ENCODE assay signal across 9 mouse cellular contexts in genomic region chr1:75653671-75654076, GRCm38 (mm10).
DNase-seq lines count a peak whose midpoint lies in the region; ATAC-seq and TF ChIP-seq lines count a peak whose summit lies in the region.
"Had no signal": no experiment of that assay in that cellular context is flagged by ENCODE, and none has a peak within 500 bp of the region (broad histone marks: within the 10 kb centered on the region; RNA-seq: fewer than 3 reads in every experiment).

No protein-coding gene starts in this region.

- DNase-seq in CH12.LX (ENCODE audit: extremely low read depth) = peak; percentile 63
- DNase-seq in brain, embryonic 14.5 days (ENCODE audit: low read depth) = peak; percentile 93
- DNase-seq in fibroblast of lung, adult 2 months (ENCODE audit: low read depth) = peak; percentile 68
- peak; percentile 78 for DNase-seq in neural tube, embryonic 11.5 days (ENCODE audit: low spot score)
- peak; percentile 4 for DNase-seq in thymus, postnatal 14 days

- H3K27me3 ChIP-seq in CH12.LX (replicated peaks) = no peaks in the 10 kb centered on the region
- no peaks in the 10 kb centered on the region for H3K27me3 ChIP-seq in heart, embryonic 12.5 days (replicated peaks)
- H3K27me3 ChIP-seq in kidney, embryonic 16.5 days (ENCODE audit: insufficient read depth, low read length) = no peaks in the 10 kb centered on the region
- H3K27me3 ChIP-seq in limb, embryonic 15.5 days = no peaks in the 10 kb centered on the region
- H3K27me3 ChIP-seq in neural tube, embryonic 11.5 days (ENCODE audit: control insufficient read depth, insufficient read depth, low read length) = no peaks in the 10 kb centered on the region

- TF ChIP-seq EP300 in CH12.LX (IDR thresholded peaks at IDR 0.05; ENCODE audit: low read length) = no peak

- dilution Hi-C loops in CH12.LX (cut with MboI; ENCODE audit: extremely low pct_ligation_motif_present, extremely low pct_unique_long_range_greater_than_20kb, low sequenced_read_pairs) = no loop called here

- H3K36me3 ChIP-seq in CH12.LX (replicated peaks in 1 of 2; ENCODE audit: control insufficient read depth in 1 of 2, insufficient read depth in 1 of 2, low read length in 1 of 2) = no peaks in the 10 kb centered on the region
- no peaks in the 10 kb centered on the region for H3K36me3 ChIP-seq in heart, embryonic 12.5 days
- no peaks in the 10 kb centered on the region for H3K36me3 ChIP-seq in kidney, embryonic 16.5 days (ENCODE audit: insufficient read depth, low read length)
- H3K36me3 ChIP-seq in limb, embryonic 15.5 days = no peaks in the 10 kb centered on the region
- no peaks in the 10 kb centered on the region for H3K36me3 ChIP-seq in neural tube, embryonic 11.5 days (ENCODE audit: control insufficient read depth, insufficient read depth, low read length)

- in situ Hi-C loops in CH12.LX (cut with MboI; ENCODE audit: low pct_ligation_motif_present, low pct_unique_long_range_greater_than_20kb, low sequenced_read_pairs) = no loop called here

- peak; percentile 48 for TF ChIP-seq RAD21 in CH12.LX (IDR thresholded peaks at IDR 0.05; ENCODE audit: low read depth, low read length)

- 0 out of 2 replicates have a peak overlapping the region, but pooled peaks have one; percentile 12 for H3K9ac ChIP-seq in CH12.LX (ENCODE audit: insufficient read depth, low read depth)
- no peak overlapping the region for H3K9ac ChIP-seq in heart, embryonic 12.5 days
- H3K9ac ChIP-seq in kidney, embryonic 16.5 days (replicated peaks; ENCODE audit: low read length) = no peak overlapping the region
- H3K9ac ChIP-seq in limb, embryonic 15.5 days = no peak overlapping the region
- H3K9ac ChIP-seq in neural tube, embryonic 11.5 days (ENCODE audit: low read length) = no peak overlapping the region

- no peak overlapping the region for H3K27ac ChIP-seq in CH12.LX (ENCODE audit: insufficient read depth, low read depth)
- H3K27ac ChIP-seq in heart, embryonic 12.5 days (ENCODE audit: poor library complexity, severe bottlenecking) = no peak overlapping the region
- H3K27ac ChIP-seq in kidney, embryonic 16.5 days (ENCODE audit: low read length) = no peak overlapping the region
- no peak overlapping the region for H3K27ac ChIP-seq in limb, embryonic 15.5 days
- no peak overlapping the region for H3K27ac ChIP-seq in neural tube, embryonic 11.5 days (ENCODE audit: low read depth, low read length)

- peak overlapping the region in 1 of 3 experiments; percentile 32 for H3K4me3 ChIP-seq in CH12.LX (replicated peaks in 1 of 3; ENCODE audit: low read depth in 2 of 3, low read length in 2 of 3, poor library complexity in 1 of 3)
- peak overlapping the region; percentile 15; the same call in 1 of the 2 replicates for H3K4me3 ChIP-seq in heart, embryonic 12.5 days
- H3K4me3 ChIP-seq in kidney, embryonic 16.5 days (ENCODE audit: low read length) = no peak overlapping the region
- H3K4me3 ChIP-seq in limb, embryonic 15.5 days = 0 out of 2 replicates have a peak overlapping the region, but pooled peaks have one; percentile 10
- H3K4me3 ChIP-seq in neural tube, embryonic 11.5 days (ENCODE audit: low read depth, low read length) = no peak overlapping the region
- H3K4me3 ChIP-seq: erythroblast, embryonic 14.5 days had no signal

- no peak for TF ChIP-seq POLR2A in CH12.LX (IDR thresholded peaks at IDR 0.05; ENCODE audit: low read depth, low read length)
- no peak for TF ChIP-seq POLR2A in brain, embryonic 14.5 days (IDR thresholded peaks at IDR 0.05; ENCODE audit: borderline replicate concordance, extremely low read depth, insufficient read depth, insufficient read length, poor library complexity, severe bottlenecking)

- TF ChIP-seq CTCF in CH12.LX (conservative IDR thresholded peaks at IDR 0.05 in 1 of 2, IDR thresholded peaks at IDR 0.05 in 1 of 2; ENCODE audit: low read depth in 2 of 2, low read length in 2 of 2) = peak; percentile 64 to 81
- peak; percentile 94 for TF ChIP-seq CTCF in brain, embryonic 14.5 days (IDR thresholded peaks at IDR 0.05; ENCODE audit: borderline replicate concordance, extremely low read depth, insufficient read depth, insufficient read length)

- no peaks in the 10 kb centered on the region for H3K79me2 ChIP-seq in CH12.LX (replicated peaks; ENCODE audit: control insufficient read depth, extremely low read depth, insufficient read depth, poor library complexity, severe bottlenecking)

- peaks cover 0 to 14% of the 10 kb centered on the region in 2 experiments; a peak in 2 of 4 replicates for H3K4me1 ChIP-seq in CH12.LX (ENCODE audit: control insufficient read depth in 1 of 2, insufficient read depth in 2 of 2)
- H3K4me1 ChIP-seq in heart, embryonic 12.5 days (replicated peaks) = no peaks in the 10 kb centered on the region
- H3K4me1 ChIP-seq in kidney, embryonic 16.5 days (ENCODE audit: insufficient read depth, low read length) = no peaks in the 10 kb centered on the region
- H3K4me1 ChIP-seq in limb, embryonic 15.5 days = peaks cover 20% of the 10 kb centered on the region
- no peaks in the 10 kb centered on the region for H3K4me1 ChIP-seq in neural tube, embryonic 11.5 days (ENCODE audit: control insufficient read depth, insufficient read depth, low read length)

- ATAC-seq in heart, embryonic 12.5 days (ENCODE audit: insufficient number of reproducible peaks, low FRiP score) = no peak
- ATAC-seq in kidney, embryonic 16.5 days (ENCODE audit: low FRiP score, low TSS enrichment) = no peak
- no peak for ATAC-seq in limb, embryonic 15.5 days (ENCODE audit: insufficient number of reproducible peaks, low FRiP score, low TSS enrichment, low read depth)
- ATAC-seq in neural tube, embryonic 11.5 days (ENCODE audit: insufficient read depth, low FRiP score, low TSS enrichment) = peak; percentile 68; the same call in 1 of the 2 replicates

- peak overlapping the region; percentile 19; the same call in 1 of the 2 replicates for H3K4me2 ChIP-seq in CH12.LX (ENCODE audit: insufficient read depth, low read depth, poor library complexity, severe bottlenecking)
- peak overlapping the region; percentile 56 for H3K4me2 ChIP-seq in heart, embryonic 12.5 days
- peak overlapping the region; percentile 35 for H3K4me2 ChIP-seq in kidney, embryonic 16.5 days (replicated peaks; ENCODE audit: low read depth, low read length)
- H3K4me2 ChIP-seq in limb, embryonic 15.5 days = peak overlapping the region; percentile 37
- peak overlapping the region; percentile 28; the same call in 1 of the 2 replicates for H3K4me2 ChIP-seq in neural tube, embryonic 11.5 days (ENCODE audit: low read depth)

- 3% methylated on average over 9 of the region's 9 CpGs for WGBS in heart, embryonic 12.5 days
- WGBS in kidney, embryonic 16.5 days = 7% methylated on average over 9 of the region's 9 CpGs
- 1% methylated on average over 9 of the region's 9 CpGs for WGBS in limb, embryonic 15.5 days
- WGBS in neural tube, embryonic 11.5 days = 3% methylated on average over 9 of the region's 9 CpGs

- no peaks in the 10 kb centered on the region for H3K9me3 ChIP-seq in CH12.LX (replicated peaks; ENCODE audit: low read length)
- H3K9me3 ChIP-seq in heart, embryonic 12.5 days (replicated peaks) = no peaks in the 10 kb centered on the region
- no peaks in the 10 kb centered on the region for H3K9me3 ChIP-seq in kidney, embryonic 16.5 days (ENCODE audit: low read length)
- H3K9me3 ChIP-seq in limb, embryonic 15.5 days = no peaks in the 10 kb centered on the region
- no peaks in the 10 kb centered on the region for H3K9me3 ChIP-seq in neural tube, embryonic 11.5 days (ENCODE audit: control insufficient read depth, low read length)

TF ChIP-seq in CH12.LX, 34 proteins besides CTCF, POLR2A, EP300 and RAD21:
- TF ChIP-seq MEF2A (IDR thresholded peaks at IDR 0.05; ENCODE audit: borderline replicate concordance, low read depth, low read length) (no peak), SMC3 (IDR thresholded peaks at IDR 0.05; ENCODE audit: low read depth, low read length) (peak; percentile 58), ZMIZ1 (IDR thresholded peaks at IDR 0.05; ENCODE audit: low read depth, low read length) (no peak), BHLHE40 (IDR thresholded peaks at IDR 0.05; ENCODE audit: low read depth, low read length) (peak; percentile 42; the same call in 1 of the 2 replicates)

Comparison
In these comparisons a context has a peak if more than half of its experiments do, and no peak if none do; other contexts are left out.
1. DNase-seq: peak in every context shown above with its lines; median percentile 93 in brain, embryonic 14.5 days; 78 in neural tube, embryonic 11.5 days; 68 in fibroblast of lung, adult 2 months; 63 in CH12.LX; 4 in thymus, postnatal 14 days.
2. H3K4me3 ChIP-seq: peak in heart, embryonic 12.5 days (single experiment) and limb, embryonic 15.5 days (single experiment); none in kidney, embryonic 16.5 days (single experiment) and neural tube, embryonic 11.5 days (single experiment).
3. Peak in every context shown above with its lines, with median percentiles within 50 percentile points of each other: H3K4me2 ChIP-seq.